Mouse (Mus musculus): ENCODE results near the gene Rab5a. TPM values are rescaled to one million over a fixed set of nuclear protein-coding genes. Genes with fewer than 3 reads are reported as not detected.

Gene Rab5a
- polyA plus RNA-seq (2015; fragmentation: Nextera tagmentation; extraction: Ambion mirVana): 28.2 and 29.3 TPM in 2 replicates

GRCm38 (mm10) chr17:53478858-53479603 is at the start of gene Rab5a:
Rab5a (plus strand) TSS chr17:53479234.
- no peaks in the 10 kb centered on the region for H3K27me3 ChIP-seq (ENCODE audit: control insufficient read depth, insufficient read depth, low read depth, low read length)
- WGBS (ENCODE audit: insufficient replicate concordance): 0% methylated on average over 77 of the region's 82 CpGs
- no peaks in the 10 kb centered on the region for H3K9me3 ChIP-seq (replicated peaks; ENCODE audit: control insufficient read depth, low read length)
- peak within 1 kb of the TSS; percentile 97 for H3K9ac ChIP-seq (ENCODE audit: low read depth, low read length)
- peak within 1 kb of the TSS; percentile 100 for H3K27ac ChIP-seq (ENCODE audit: low read length)
- H3K36me3 ChIP-seq (ENCODE audit: control insufficient read depth, insufficient read depth): no peaks in the 10 kb centered on the region
- peaks cover 20% of the 10 kb centered on the region for H3K4me1 ChIP-seq (ENCODE audit: control insufficient read depth, low read depth, low read length)
- ATAC-seq (ENCODE audit: low read depth): peak; percentile 91
- H3K4me3 ChIP-seq (ENCODE audit: low read depth, low read length): peak within 1 kb of the TSS; percentile 96
- H3K4me2 ChIP-seq (ENCODE audit: low read depth, low read length): peak within 1 kb of the TSS; percentile 98

- no peak overlapping the region for H3K9ac ChIP-seq (ENCODE audit: low read depth, low read length)
- H3K4me2 ChIP-seq (ENCODE audit: low read depth, low read length): no peak overlapping the region
- H3K4me1 ChIP-seq (ENCODE audit: control insufficient read depth, low read depth, low read length): no peaks in the 10 kb centered on the region
- H3K4me3 ChIP-seq (ENCODE audit: low read depth, low read length): no peak overlapping the region
- no peaks in the 10 kb centered on the region for H3K9me3 ChIP-seq (replicated peaks; ENCODE audit: control insufficient read depth, low read length)
- H3K27me3 ChIP-seq (ENCODE audit: control insufficient read depth, insufficient read depth, low read depth, low read length): no peaks in the 10 kb centered on the region
- WGBS (ENCODE audit: insufficient replicate concordance): 54% methylated on average over 2 of the region's 2 CpGs
- no peak overlapping the region for H3K27ac ChIP-seq (ENCODE audit: low read length)
- ATAC-seq (ENCODE audit: low read depth): no peak
- H3K36me3 ChIP-seq (ENCODE audit: control insufficient read depth, insufficient read depth): no peaks in the 10 kb centered on the region
Measured at GRCm38 (mm10) chr17:53456152-53456551, 22.9 kb upstream of the Rab5a start.

- Histone ChIP-seq H3K4me2 (ENCODE audit: low read depth, low read length) (no peak overlapping the region), H3K36me3 (ENCODE audit: control insufficient read depth, insufficient read depth) (no peaks in the 10 kb centered on the region), H3K9ac (ENCODE audit: low read depth, low read length) (no peak overlapping the region), H3K9me3 (replicated peaks; ENCODE audit: control insufficient read depth, low read length) (no peaks in the 10 kb centered on the region), H3K4me1 (ENCODE audit: control insufficient read depth, low read depth, low read length) (no peaks in the 10 kb centered on the region), H3K4me3 (ENCODE audit: low read depth, low read length) (no peak overlapping the region), H3K27ac (ENCODE audit: low read length) (no peak overlapping the region), H3K27me3 (ENCODE audit: control insufficient read depth, insufficient read depth, low read depth, low read length) (no peaks in the 10 kb centered on the region)
- 10% methylated on average over 1 of the region's 1 CpGs for WGBS (ENCODE audit: insufficient replicate concordance)
- no peak for ATAC-seq (ENCODE audit: low read depth)
Measured at GRCm38 (mm10) chr17:53456742-53457141, 22.3 kb upstream of the Rab5a start.

- Histone ChIP-seq H3K9ac (ENCODE audit: low read depth, low read length) (no peak within 1 kb of the TSS), H3K9me3 (replicated peaks; ENCODE audit: control insufficient read depth, low read length) (no peaks in the 10 kb centered on the region), H3K27me3 (ENCODE audit: control insufficient read depth, insufficient read depth, low read depth, low read length) (no peaks in the 10 kb centered on the region), H3K4me2 (ENCODE audit: low read depth, low read length) (peak within 1 kb of the TSS; percentile 57), H3K4me3 (ENCODE audit: low read depth, low read length) (peak within 1 kb of the TSS; percentile 38), H3K36me3 (ENCODE audit: control insufficient read depth, insufficient read depth) (no peaks in the 10 kb centered on the region), H3K4me1 (ENCODE audit: control insufficient read depth, low read depth, low read length) (no peaks in the 10 kb centered on the region; the same call in 1 of the 2 replicates), H3K27ac (ENCODE audit: low read length) (no peak within 1 kb of the TSS)
- WGBS (ENCODE audit: insufficient replicate concordance): 23% methylated on average over 26 of the region's 26 CpGs
- peak; percentile 53; the same call in 1 of the 2 replicates for ATAC-seq (ENCODE audit: low read depth)
Measured at GRCm38 (mm10) chr17:53462603-53463495, 16.2 kb upstream of the Rab5a start, which contains the start of gene Efhb. Efhb (minus strand) TSS chr17:53463321.

- Histone ChIP-seq H3K36me3 (ENCODE audit: control insufficient read depth, insufficient read depth) (no peaks in the 10 kb centered on the region), H3K9me3 (replicated peaks; ENCODE audit: control insufficient read depth, low read length) (no peaks in the 10 kb centered on the region), H3K4me1 (ENCODE audit: control insufficient read depth, low read depth, low read length) (no peaks in the 10 kb centered on the region; the same call in 1 of the 2 replicates), H3K9ac (ENCODE audit: low read depth, low read length) (no peak overlapping the region), H3K4me2 (ENCODE audit: low read depth, low read length) (peak overlapping the region; percentile 57), H3K27ac (ENCODE audit: low read length) (no peak overlapping the region), H3K4me3 (ENCODE audit: low read depth, low read length) (peak overlapping the region; percentile 38), H3K27me3 (ENCODE audit: control insufficient read depth, insufficient read depth, low read depth, low read length) (no peaks in the 10 kb centered on the region)
- ATAC-seq (ENCODE audit: low read depth): no peak
- WGBS (ENCODE audit: insufficient replicate concordance): 12% methylated on average over 8 of the region's 9 CpGs
Measured at GRCm38 (mm10) chr17:53463496-53463840, 15.6 kb upstream of the Rab5a start.

GRCm38 (mm10) chr17:53465569-53465968 is 13.5 kb upstream of the Rab5a start:
- Histone ChIP-seq H3K9me3 (replicated peaks; ENCODE audit: control insufficient read depth, low read length) (no peaks in the 10 kb centered on the region), H3K4me2 (ENCODE audit: low read depth, low read length) (no peak overlapping the region), H3K36me3 (ENCODE audit: control insufficient read depth, insufficient read depth) (no peaks in the 10 kb centered on the region), H3K4me3 (ENCODE audit: low read depth, low read length) (no peak overlapping the region), H3K27me3 (ENCODE audit: control insufficient read depth, insufficient read depth, low read depth, low read length) (no peaks in the 10 kb centered on the region), H3K27ac (ENCODE audit: low read length) (no peak overlapping the region), H3K9ac (ENCODE audit: low read depth, low read length) (no peak overlapping the region), H3K4me1 (ENCODE audit: control insufficient read depth, low read depth, low read length) (no peaks in the 10 kb centered on the region; the same call in 1 of the 2 replicates)
- WGBS (ENCODE audit: insufficient replicate concordance): 49% methylated on average over 4 of the region's 4 CpGs
- no peak for ATAC-seq (ENCODE audit: low read depth)

GRCm38 (mm10) chr17:53468697-53469096 is 10.3 kb upstream of the Rab5a start:
- no peaks in the 10 kb centered on the region for H3K9me3 ChIP-seq (replicated peaks; ENCODE audit: control insufficient read depth, low read length)
- no peak for ATAC-seq (ENCODE audit: low read depth)
- H3K9ac ChIP-seq (ENCODE audit: low read depth, low read length): no peak overlapping the region
- no peak overlapping the region for H3K27ac ChIP-seq (ENCODE audit: low read length)
- H3K4me2 ChIP-seq (ENCODE audit: low read depth, low read length): no peak overlapping the region
- H3K4me3 ChIP-seq (ENCODE audit: low read depth, low read length): no peak overlapping the region
- no peaks in the 10 kb centered on the region for H3K27me3 ChIP-seq (ENCODE audit: control insufficient read depth, insufficient read depth, low read depth, low read length)
- H3K36me3 ChIP-seq (ENCODE audit: control insufficient read depth, insufficient read depth): no peaks in the 10 kb centered on the region
- no peaks in the 10 kb centered on the region for H3K4me1 ChIP-seq (ENCODE audit: control insufficient read depth, low read depth, low read length)

- H3K4me3 ChIP-seq (ENCODE audit: low read depth, low read length): peak overlapping the region; percentile 96
- H3K9me3 ChIP-seq (replicated peaks; ENCODE audit: control insufficient read depth, low read length): no peaks in the 10 kb centered on the region
- ATAC-seq (ENCODE audit: low read depth): no peak
- H3K4me1 ChIP-seq (ENCODE audit: control insufficient read depth, low read depth, low read length): peaks cover 20% of the 10 kb centered on the region
- 7% methylated on average over 15 of the region's 15 CpGs for WGBS (ENCODE audit: insufficient replicate concordance)
- H3K27me3 ChIP-seq (ENCODE audit: control insufficient read depth, insufficient read depth, low read depth, low read length): no peaks in the 10 kb centered on the region
- peak overlapping the region; percentile 98 for H3K4me2 ChIP-seq (ENCODE audit: low read depth, low read length)
- H3K9ac ChIP-seq (ENCODE audit: low read depth, low read length): peak overlapping the region; percentile 90
- no peaks in the 10 kb centered on the region for H3K36me3 ChIP-seq (ENCODE audit: control insufficient read depth, insufficient read depth)
- peak overlapping the region; percentile 100 for H3K27ac ChIP-seq (ENCODE audit: low read length)
Measured at GRCm38 (mm10) chr17:53478066-53478857, 772 bp upstream of the Rab5a start.
